Mouse (Mus musculus) heart, embryonic 14.5 days (tissue): ENCODE results near the gene Rab3b. TPM values are rescaled to one million over a fixed set of nuclear protein-coding genes. Genes with fewer than 3 reads are reported as not detected.

Source experiments
- ATAC-seq: fragments of 200-750 bp; cut with Nextera tagmentation; 2 replicates; pipeline ENCODE4 v1.8.0; 2017; ENCODE audit warnings: low read depth, moderate TSS enrichment; ENCODE audit not compliant: insufficient number of reproducible peaks, insufficient read depth, low FRiP score
- H3K27ac ChIP-seq, 2 experiments: fragments of 200-500 bp in 1 of 2; fragments of 300-500 bp in 1 of 2; sonication (generic) in 1 of 2; replicated peaks in 1 of 2; 2 replicates each; pipeline ENCODE4 v1.5.1; 2012 to 2014; ENCODE audit warnings: low read depth in 2 of 2, low read length in 2 of 2, control low read depth in 1 of 2, mild to moderate bottlenecking in 1 of 2, mixed read lengths in 1 of 2; ENCODE audit not compliant: control insufficient read depth in 1 of 2, insufficient read depth in 1 of 2
- H3K27me3 ChIP-seq: fragments of 300-500 bp; sonication (generic); 2 replicates; pipeline ENCODE4 v1.6.1; 2014; ENCODE audit warnings: mild to moderate bottlenecking, low read length, control low read depth; ENCODE audit not compliant: control insufficient read depth, insufficient read depth
- H3K36me3 ChIP-seq: fragments of 300-500 bp; sonication (generic); 2 replicates; pipeline ENCODE4 v1.6.1; 2014; ENCODE audit warnings: mild to moderate bottlenecking, control low read depth, low read length, mixed read lengths; ENCODE audit not compliant: control insufficient read depth, insufficient read depth
- H3K4me1 ChIP-seq, 2 experiments: fragments of 200-500 bp in 1 of 2; fragments of 300-500 bp in 1 of 2; sonication (generic) in 1 of 2; 2 replicates each; pipeline ENCODE4 v1.6.1; 2012 to 2014; ENCODE audit warnings: low read length in 2 of 2, control low read depth in 1 of 2, mixed read lengths in 1 of 2; ENCODE audit not compliant: control insufficient read depth in 2 of 2, insufficient read depth in 2 of 2
- H3K4me2 ChIP-seq: fragments of 300-500 bp; sonication (generic); 2 replicates; pipeline ENCODE4 v1.6.1; 2014; ENCODE audit warnings: mild to moderate bottlenecking, low read length
- H3K4me3 ChIP-seq, 2 experiments: fragments of 200-500 bp in 1 of 2; fragments of 300-500 bp in 1 of 2; sonication (generic) in 1 of 2; 2 replicates each; pipeline ENCODE4 v1.5.1; 2012 to 2014; ENCODE audit warnings: low read length in 2 of 2, mild to moderate bottlenecking in 2 of 2, control low read depth in 1 of 2, low read depth in 1 of 2, moderate library complexity in 1 of 2; ENCODE audit not compliant: control insufficient read depth in 1 of 2, insufficient read depth in 1 of 2
- H3K9ac ChIP-seq: fragments of 300-500 bp; sonication (generic); 2 replicates; pipeline ENCODE4 v1.6.1; 2014; ENCODE audit warnings: mild to moderate bottlenecking, low read length
- H3K9me3 ChIP-seq: fragments of 300-500 bp; sonication (generic); 2 replicates; pipeline ENCODE4 v1.6.1; 2016; ENCODE audit warnings: low read length, control low read depth; ENCODE audit not compliant: control insufficient read depth
- WGBS: fragments of 180-500 bp; shearing (Covaris S2); extraction: QIAGEN DNeasy Blood & Tissue Kit; methylation state at CpG from one replicate; pipeline ENCODE4 v1.1.7; 2014; 5-methylcytosine and 5-hydroxymethylcytosine counted together
- polyA plus RNA-seq: library from polyadenylated mRNA; unstranded; fragments of >200 nt; fragmentation: Nextera tagmentation; extraction: Ambion mirVana; gene quantifications from 2 replicates; pipeline ENCODE4 v1.2.1, GENCODE M21; 2014

Rab3b gene
- polyA plus RNA-seq, result 5.0 and 6.6 TPM in 2 replicates

DNA sequence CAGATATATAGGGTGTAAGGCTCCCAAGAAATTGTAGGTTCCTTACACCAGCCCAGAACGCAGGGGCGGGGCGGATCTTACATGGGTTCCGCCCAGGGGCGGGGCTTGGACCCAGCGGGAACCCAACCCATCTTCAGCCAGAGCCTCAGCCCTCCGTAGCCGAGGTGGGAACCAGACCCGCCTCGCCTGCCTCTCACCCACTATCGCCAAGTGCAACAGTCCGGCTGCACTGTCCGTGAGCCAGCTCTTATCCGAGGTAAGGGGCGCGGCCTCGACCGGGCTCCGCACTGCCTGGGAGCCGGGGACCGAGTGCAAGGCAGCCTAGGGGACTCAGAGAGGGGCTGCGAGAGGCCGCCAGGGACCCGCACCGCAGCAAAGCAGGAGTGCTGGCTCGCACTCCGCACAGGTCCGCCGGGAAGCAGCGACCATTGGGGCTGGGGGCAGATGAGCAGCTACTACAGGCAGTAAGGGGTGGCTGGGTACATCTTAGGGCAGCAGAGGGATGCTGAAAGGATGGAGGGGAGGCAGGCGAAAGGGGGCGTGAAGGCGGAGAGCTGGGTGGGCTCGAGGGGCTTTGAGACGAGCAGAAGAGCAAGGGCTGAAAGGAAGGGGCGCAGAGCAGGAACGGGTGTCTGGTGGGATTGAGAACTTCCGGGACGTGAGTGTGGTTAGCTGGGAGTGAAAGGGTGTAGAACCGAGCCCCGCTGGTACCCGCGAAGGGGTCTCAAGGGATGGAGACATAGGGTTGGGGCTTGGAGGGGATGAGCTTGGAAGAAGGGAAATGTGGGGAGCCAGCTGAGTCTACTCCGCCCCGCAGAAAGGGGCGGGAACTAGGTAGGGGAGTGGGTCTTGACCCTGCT is at the start of gene Rab3b:
Rab3b (plus strand) TSS at position 101 of the 860 bp plus-strand sequence.
- Histone ChIP-seq H3K27me3 (peaks cover 14% of the 10 kb centered on the region), H3K9ac (peak within 1 kb of the TSS; percentile 68), H3K27ac (no peak within 1 kb of the TSS), H3K4me1 (peaks cover 5 to 9% of the 10 kb centered on the region in 2 experiments; a peak in 2 of 4 replicates), H3K4me3 (peak within 1 kb of the TSS; percentile 53 to 54), H3K9me3 (no peaks in the 10 kb centered on the region), H3K36me3 (no peaks in the 10 kb centered on the region), H3K4me2 (peak within 1 kb of the TSS; percentile 97)
- WGBS, result under 1% methylated on average over 46 of the region's 46 CpGs
- peak; percentile 80 for ATAC-seq

DNA sequence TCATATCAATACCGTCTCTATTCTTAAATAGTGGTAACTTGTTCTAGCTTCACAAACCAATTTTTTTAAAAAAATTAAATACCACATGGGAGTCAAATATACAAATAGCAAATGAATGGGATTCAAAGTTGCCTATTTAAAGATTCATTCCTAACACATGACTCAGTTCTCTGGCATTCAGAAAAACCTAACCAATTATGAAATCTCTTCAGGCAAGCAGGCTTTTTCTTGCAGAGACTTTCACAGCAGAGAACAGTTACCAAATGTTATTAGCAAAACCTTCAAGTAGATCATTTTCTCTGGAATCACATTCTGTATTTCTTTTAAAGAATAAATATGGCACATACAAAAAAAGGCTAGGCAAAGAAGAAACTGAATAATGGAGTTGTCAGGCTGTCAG is 48.2 kb upstream of the Rab3b start:
- H3K9me3 ChIP-seq, result no peaks in the 10 kb centered on the region
- H3K27me3 ChIP-seq, result no peaks in the 10 kb centered on the region
- 81% methylated on average over 1 of the region's 1 CpGs for WGBS
- ATAC-seq, result no peak
- H3K27ac ChIP-seq, result peak overlapping the region in 1 of 2 experiments; percentile 64; a peak in 2 of 4 replicates
- peak overlapping the region in 1 of 2 experiments; percentile 5; a peak in 1 of 4 replicates for H3K4me3 ChIP-seq
- peaks cover 44% of the 10 kb centered on the region for H3K36me3 ChIP-seq
- H3K4me2 ChIP-seq, result peak overlapping the region; percentile 74
- peaks cover 4 to 19% of the 10 kb centered on the region in 2 experiments for H3K4me1 ChIP-seq
- peak overlapping the region; percentile 56 for H3K9ac ChIP-seq

DNA sequence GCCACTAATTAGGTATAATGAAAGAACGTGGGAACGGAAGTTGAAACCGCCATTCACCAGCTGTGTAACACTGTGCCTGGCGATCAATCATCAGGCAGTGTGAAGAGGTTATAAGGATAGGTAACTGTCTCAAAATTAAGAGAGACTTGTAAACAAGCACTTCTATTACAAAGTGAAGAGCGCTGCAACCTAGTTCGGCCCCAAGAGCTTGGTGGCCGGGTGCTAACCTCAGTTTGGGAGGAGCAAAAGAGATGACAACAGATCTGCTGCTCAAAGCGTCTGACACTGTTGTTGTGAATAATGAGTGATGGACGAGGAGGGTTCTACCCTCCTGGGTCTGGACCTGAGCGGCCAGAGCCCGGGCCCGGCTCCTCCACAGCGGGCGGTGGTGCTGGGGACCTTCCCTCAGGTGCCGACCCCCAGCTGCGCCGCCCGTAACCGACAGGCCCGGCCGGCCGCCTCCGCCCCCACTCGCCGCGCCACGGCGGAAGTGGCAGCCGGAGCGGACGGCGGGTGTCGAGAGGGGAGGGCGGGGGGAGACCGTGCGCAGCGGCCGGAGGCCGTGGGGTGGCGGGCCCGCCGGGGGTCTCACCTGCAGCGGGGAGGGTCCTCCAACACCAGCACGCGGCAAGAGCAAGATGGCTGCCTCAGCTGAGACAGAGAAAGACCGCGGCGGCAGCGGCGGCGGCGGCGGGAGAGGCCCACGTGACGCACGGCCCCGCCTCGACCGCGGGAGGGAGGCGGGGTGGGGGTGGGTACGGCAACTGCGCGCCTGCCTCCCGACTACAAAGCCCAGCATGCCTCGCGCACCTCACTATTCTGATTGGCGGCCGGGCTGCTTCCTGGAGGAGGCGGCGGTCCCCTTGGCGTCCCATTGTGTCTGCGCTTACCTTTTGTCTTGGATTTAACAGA is 45.7 kb upstream of the Rab3b start, which contains the start of gene Btf3l4:
Btf3l4 (minus strand) TSS at position 699 of the 912 bp plus-strand sequence.
- ATAC-seq, result peak; percentile 90
- Histone ChIP-seq H3K4me1 (peaks cover 7 to 38% of the 10 kb centered on the region in 2 experiments), H3K27ac (peak within 1 kb of the TSS; percentile 99 to 100), H3K9ac (peak within 1 kb of the TSS; percentile 98), H3K27me3 (no peaks in the 10 kb centered on the region), H3K4me3 (peak within 1 kb of the TSS; percentile 97 to 100), H3K36me3 (peaks cover 22% of the 10 kb centered on the region), H3K9me3 (no peaks in the 10 kb centered on the region), H3K4me2 (peak within 1 kb of the TSS; percentile 79)
- under 1% methylated on average over 68 of the region's 73 CpGs for WGBS

DNA sequence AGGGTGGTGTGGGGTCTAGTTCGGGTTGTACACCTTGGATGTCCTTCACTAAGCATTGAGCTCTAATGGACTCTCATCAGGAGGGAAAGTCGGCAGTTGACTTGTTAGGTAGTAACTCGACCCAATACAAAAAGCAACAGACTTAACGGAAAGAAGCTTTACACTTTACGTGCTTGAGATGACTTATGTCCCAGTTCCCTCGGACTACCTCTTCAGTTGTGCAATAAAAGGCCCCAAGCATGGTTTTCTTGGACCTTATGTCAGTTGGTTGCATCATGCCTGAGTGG is 45.1 kb upstream of the Rab3b start:
- Histone ChIP-seq H3K9me3 (no peaks in the 10 kb centered on the region), H3K27me3 (no peaks in the 10 kb centered on the region), H3K36me3 (peaks cover 16% of the 10 kb centered on the region), H3K4me1 (peaks cover 11 to 44% of the 10 kb centered on the region in 2 experiments), H3K4me3 (peak overlapping the region; percentile 97 to 100), H3K9ac (peak overlapping the region; percentile 98), H3K27ac (peak overlapping the region; percentile 99 to 100), H3K4me2 (peak overlapping the region; percentile 79)
- no peak for ATAC-seq
- under 1% methylated on average over 6 of the region's 6 CpGs for WGBS

DNA sequence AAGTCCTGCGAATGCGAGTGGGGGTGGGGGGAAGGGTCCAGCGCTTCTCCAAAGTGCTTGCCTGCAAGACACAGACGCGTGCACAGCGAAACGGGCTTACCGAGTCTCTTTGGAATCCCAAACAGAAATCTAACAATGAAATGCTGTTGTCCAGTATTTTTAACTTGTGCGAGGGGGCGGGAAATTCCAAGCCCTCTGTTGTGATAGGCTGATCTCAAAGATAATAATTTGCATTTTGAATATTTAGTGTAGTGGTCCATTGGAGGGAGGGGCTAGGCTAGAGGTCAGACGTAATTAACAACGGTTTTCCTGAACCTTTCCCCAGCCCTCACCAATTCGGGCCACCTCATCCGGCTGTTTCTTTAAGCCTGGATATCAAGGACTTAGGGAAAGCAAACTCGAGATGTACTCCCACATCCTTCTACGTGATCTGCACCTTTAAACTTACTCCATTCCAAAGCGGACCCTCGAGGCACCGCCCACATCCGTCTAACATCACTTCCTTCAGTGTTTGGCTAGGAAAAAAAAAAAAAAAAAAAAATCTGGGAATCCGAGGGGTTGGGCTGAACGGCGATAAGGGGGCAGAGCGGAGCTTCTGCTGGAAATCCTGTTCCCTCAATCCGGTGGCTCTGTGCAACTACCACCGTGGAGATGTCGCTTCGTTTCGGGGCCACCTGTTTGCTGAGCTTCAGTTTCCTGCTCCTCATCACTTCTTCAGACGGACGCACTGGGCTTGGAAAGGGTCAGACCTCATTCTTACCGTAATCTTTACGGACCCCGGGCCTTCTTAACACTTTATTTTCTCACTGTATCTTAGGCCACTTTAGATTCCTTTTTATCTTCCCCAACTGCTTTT is 44.5 kb upstream of the Rab3b start, which contains the start of gene Txndc12:
Txndc12 (plus strand) TSS at position 487 of the 856 bp plus-strand sequence.
- Histone ChIP-seq H3K36me3 (peaks cover 11% of the 10 kb centered on the region), H3K27me3 (no peaks in the 10 kb centered on the region), H3K4me2 (peak within 1 kb of the TSS; percentile 79), H3K9me3 (no peaks in the 10 kb centered on the region), H3K4me1 (peaks cover 11 to 49% of the 10 kb centered on the region in 2 experiments), H3K4me3 (peak within 1 kb of the TSS; percentile 97 to 100), H3K9ac (peak within 1 kb of the TSS; percentile 98), H3K27ac (peak within 1 kb of the TSS; percentile 99 to 100)
- WGBS, result under 1% methylated on average over 34 of the region's 34 CpGs
- ATAC-seq, result peak; percentile 76

DNA sequence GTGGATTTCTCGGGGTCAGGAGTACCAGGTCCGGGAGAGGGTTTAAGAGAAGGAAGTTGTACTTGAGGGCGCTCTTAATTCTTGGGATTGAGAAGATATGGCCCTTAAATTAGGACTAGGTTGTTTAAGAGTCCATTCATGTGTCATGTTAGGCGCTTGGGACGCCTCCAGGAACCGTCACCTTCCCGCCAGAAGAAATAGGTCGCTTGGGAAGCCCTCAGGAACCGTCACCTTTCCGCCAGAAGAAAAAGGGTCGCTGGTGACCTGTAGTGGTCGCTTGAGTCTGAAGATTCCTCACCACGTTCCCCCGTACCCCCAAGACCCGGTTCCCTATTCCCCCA is 43.9 kb upstream of the Rab3b start:
- peak overlapping the region; percentile 98 for H3K9ac ChIP-seq
- no peaks in the 10 kb centered on the region for H3K27me3 ChIP-seq
- peaks cover 11 to 50% of the 10 kb centered on the region in 2 experiments for H3K4me1 ChIP-seq
- H3K4me3 ChIP-seq, result peak overlapping the region; percentile 97 to 100
- 0% methylated on average over 15 of the region's 15 CpGs for WGBS
- peak overlapping the region; percentile 79 for H3K4me2 ChIP-seq
- peak overlapping the region; percentile 99 to 100 for H3K27ac ChIP-seq
- H3K9me3 ChIP-seq, result no peaks in the 10 kb centered on the region
- H3K36me3 ChIP-seq, result peaks cover 5% of the 10 kb centered on the region
- ATAC-seq, result no peak
